Mouse (Mus musculus): ENCODE results near the gene Auts2. TPM values are rescaled to one million over a fixed set of nuclear protein-coding genes. Genes with fewer than 3 reads are reported as not detected.

Auts2 gene
- total RNA-seq, 2 experiments from 2014 or later, result 100 to 137 TPM

DNA sequence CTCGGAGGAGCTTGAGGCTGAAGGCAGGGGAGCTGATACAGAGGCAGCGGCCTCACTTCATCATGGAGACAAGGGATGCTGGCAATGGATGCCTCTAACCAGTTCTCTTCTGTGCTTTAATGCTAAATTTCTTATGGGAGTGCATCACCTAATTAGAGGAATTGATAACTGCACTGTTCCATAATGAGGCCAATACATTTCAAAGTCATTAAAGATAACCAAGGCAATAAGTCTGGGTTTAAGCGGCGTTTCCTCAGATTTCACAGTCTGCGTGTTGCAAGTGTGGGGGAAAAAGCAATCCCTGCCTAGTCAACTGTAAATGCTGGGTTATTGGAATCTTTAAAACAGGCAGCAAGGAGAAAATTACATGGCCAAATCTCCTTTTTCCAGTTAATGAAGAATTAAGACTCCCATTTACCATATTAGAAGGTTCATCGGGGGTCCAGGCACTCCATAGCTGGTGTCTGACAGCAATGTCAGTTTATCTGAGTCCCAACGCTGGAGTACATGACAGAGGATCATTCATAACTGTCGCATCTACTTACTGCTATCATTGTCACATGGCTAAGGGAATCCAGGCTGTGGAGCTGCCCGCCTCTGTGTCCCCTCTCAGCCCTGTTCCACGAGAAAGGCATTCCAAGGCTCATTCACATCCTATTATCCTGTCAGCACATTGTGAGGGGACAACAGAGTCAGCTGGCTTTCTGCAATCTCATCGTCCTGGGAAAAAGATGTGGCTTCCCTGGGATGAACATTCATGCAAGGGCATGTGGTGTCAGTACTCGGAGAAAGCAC lies 623.0 kb downstream of the Auts2 start:
- DNase-seq (ENCODE audit: low spot score in 2 of 2), result no peak
- intact Hi-C loops (cut with DNase I), result no loop called here

DNA sequence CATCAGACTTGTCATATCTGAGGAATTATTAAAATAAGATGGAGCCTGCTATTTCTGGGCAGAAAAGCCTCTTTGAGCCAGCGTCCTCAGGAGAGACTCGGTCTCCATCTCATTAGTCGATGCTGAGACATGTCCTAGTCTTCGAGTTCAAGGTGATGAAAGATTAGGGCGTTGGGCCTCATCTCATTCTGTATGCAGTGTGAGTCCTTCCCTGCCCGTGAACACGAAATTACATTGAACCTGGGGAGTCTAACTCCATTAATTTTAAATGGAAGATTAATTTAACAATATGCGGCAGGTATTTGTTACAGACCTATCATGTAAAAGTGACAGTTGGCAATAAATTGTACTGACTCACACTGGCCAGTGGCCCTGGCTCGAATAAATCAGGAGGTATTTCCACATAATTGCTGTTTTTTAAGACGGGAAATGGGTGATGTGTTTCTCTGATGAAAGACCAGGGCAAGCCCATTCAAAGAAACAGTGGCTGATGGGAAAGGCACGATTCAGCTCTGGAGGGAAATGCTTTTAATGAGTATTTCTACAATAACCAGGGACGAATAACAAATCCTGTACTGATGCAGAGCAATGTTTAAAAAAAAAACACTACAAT lies 626.2 kb downstream of the Auts2 start:
- intact Hi-C loops (cut with DNase I), result no loop called here
- no peak for DNase-seq (ENCODE audit: low spot score in 2 of 2)

- no peak for DNase-seq (ENCODE audit: low spot score in 2 of 2)
- intact Hi-C loops (cut with DNase I), result no loop called here
Observed at GRCm38 (mm10) chr5:131913562-131913961, 629.6 kb downstream of the Auts2 start.

DNA sequence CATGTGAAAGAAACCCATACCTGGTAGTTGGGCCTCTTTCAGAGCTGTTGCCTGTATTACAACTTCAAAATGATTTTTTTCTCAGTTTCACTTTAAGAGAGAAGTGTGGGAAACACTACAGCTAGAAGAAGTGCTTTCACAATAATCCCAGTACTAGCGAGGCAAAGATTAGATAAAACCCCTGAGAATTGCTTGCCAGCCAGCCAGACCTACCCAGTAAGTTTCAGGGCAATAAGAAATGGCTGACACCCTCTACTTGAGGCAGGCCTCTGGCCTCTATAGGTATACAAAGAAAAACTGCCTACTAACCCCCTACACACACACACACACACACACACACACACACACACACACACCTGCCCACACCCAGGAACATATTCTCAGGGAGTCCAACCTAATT lies 630.2 kb downstream of the Auts2 start:
- intact Hi-C loops (cut with DNase I), result no loop called here
- DNase-seq (ENCODE audit: low spot score in 2 of 2), result no peak

- no peak for DNase-seq (ENCODE audit: low spot score in 2 of 2)
- intact Hi-C loops (cut with DNase I), result no loop called here
Observed at GRCm38 (mm10) chr5:131906313-131906712, 636.8 kb downstream of the Auts2 start.

- no peak for DNase-seq (ENCODE audit: low spot score in 2 of 2)
- intact Hi-C loops (cut with DNase I), result no loop called here
Observed at GRCm38 (mm10) chr5:131904478-131904877, 638.7 kb downstream of the Auts2 start.

DNA sequence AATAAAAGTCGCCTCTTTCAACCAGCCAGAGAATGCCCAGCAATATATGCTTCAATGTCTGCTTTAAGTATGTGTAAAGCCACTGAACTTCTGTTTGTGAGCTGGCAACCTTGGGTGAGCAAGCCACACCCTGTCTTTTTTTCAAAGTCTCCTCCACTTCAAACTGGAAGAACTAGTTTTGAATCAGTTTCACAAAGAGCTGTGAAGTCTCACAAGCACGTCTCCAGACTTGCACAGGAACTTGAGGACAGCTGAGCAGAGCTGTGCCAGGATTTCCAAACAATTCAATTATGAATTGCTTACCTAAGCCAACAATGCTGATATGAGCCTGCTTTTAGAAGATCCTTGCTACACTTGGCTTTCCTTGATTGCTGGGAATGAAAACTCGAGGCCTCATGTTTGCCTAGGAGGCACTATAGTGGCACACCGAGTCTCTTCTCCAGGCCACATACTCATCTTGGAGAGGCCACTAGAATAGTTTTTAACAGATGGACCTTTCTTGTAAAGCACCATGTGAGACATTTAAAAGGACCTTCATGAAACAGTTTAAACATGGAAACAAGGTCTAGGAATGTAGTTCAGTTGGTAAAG lies 645.0 kb downstream of the Auts2 start:
- DNase-seq (ENCODE audit: low spot score in 2 of 2), result no peak
- intact Hi-C loops (cut with DNase I), result no loop called here

- no peak for DNase-seq (ENCODE audit: low spot score in 2 of 2)
Observed at GRCm38 (mm10) chr5:131886636-131887035, 656.5 kb downstream of the Auts2 start.

GRCm38 (mm10) chr5:131876569-131876968 lies 666.6 kb downstream of the Auts2 start:
- DNase-seq (ENCODE audit: low spot score in 2 of 2), result no peak
- intact Hi-C loops (cut with DNase I), result no loop called here

More at GRCm38 (mm10) chr5:131886636-131887035, 656.5 kb downstream of the Auts2 start:
- intact Hi-C loops (cut with DNase I), result no loop called here

DNA sequence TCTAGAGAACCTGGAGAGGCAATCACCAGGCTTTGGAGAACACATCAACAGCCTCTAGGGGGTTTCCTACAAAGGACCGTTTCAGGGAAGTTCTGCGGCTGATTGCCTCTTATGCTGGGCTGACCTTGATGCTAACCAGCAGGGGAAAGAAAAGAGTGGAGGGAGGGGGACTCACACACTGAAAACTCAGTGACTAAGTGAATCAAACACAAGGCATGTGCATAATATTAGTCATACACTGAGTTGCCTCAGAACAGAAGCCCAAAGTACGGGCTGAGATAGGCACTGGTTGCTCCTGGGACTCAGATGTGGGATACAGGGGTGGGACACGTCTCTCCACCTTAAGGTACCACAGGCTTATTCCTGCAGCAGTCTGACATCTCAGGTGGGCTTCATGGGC lies 667.2 kb downstream of the Auts2 start:
- intact Hi-C loops (cut with DNase I), result no loop called here
- no peak for DNase-seq (ENCODE audit: low spot score in 2 of 2)

- peak; percentile 35 to 36 for DNase-seq (ENCODE audit: low spot score in 2 of 2)
- intact Hi-C loops (cut with DNase I), result no loop called here
Observed at GRCm38 (mm10) chr5:131873116-131873515, 670.0 kb downstream of the Auts2 start.

GRCm38 (mm10) chr5:131869711-131870499 lies 673.2 kb downstream of the Auts2 start:
- intact Hi-C loops (cut with DNase I), result no loop called here
- DNase-seq (ENCODE audit: low spot score in 2 of 2), result no peak

- no peak for DNase-seq (ENCODE audit: low spot score in 2 of 2)
- intact Hi-C loops (cut with DNase I), result no loop called here
Observed at GRCm38 (mm10) chr5:131865200-131865599, 677.9 kb downstream of the Auts2 start.

DNA sequence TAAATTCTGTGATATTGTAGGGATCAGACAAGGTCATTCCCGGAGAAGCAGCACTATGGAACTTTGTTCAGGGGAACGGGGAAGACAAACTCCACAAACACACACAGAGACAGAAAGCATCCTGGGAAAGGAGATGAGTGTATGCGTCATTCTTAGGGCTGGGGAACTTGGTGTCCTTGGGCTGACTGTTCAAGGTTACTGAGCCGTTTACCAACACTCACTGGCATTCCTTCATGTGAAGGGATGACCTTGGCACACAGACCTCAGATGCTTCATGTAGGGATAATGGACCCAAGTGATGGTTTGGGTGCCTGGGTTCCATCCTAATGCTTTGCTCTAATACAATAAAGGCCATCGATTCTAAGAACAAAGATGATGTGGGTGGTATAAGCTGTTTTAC lies 685.2 kb downstream of the Auts2 start:
- intact Hi-C loops (cut with DNase I), result no loop called here
- no peak for DNase-seq (ENCODE audit: low spot score in 2 of 2)

- DNase-seq (ENCODE audit: low spot score in 2 of 2), result no peak
- intact Hi-C loops (cut with DNase I), result no loop called here
Observed at GRCm38 (mm10) chr5:131855358-131855757, 687.8 kb downstream of the Auts2 start.

GRCm38 (mm10) chr5:131851597-131852453 lies 691.3 kb downstream of the Auts2 start:
- intact Hi-C loops (cut with DNase I), result no loop called here
- DNase-seq (ENCODE audit: low spot score in 2 of 2), result no peak

- no peak for DNase-seq (ENCODE audit: low spot score in 2 of 2)
- intact Hi-C loops (cut with DNase I), result no loop called here
Observed at GRCm38 (mm10) chr5:131850632-131851335, 692.4 kb downstream of the Auts2 start.

GRCm38 (mm10) chr5:131849644-131850043 lies 693.5 kb downstream of the Auts2 start:
- DNase-seq (ENCODE audit: low spot score in 2 of 2), result no peak
- intact Hi-C loops (cut with DNase I), result no loop called here

GRCm38 (mm10) chr5:131844519-131844800 lies 698.7 kb downstream of the Auts2 start:
- no peak for DNase-seq (ENCODE audit: low spot score in 2 of 2)
- intact Hi-C loops (cut with DNase I), result no loop called here
